ENCODE assay signal across 9 mouse cellular contexts in the genomic region with DNA sequence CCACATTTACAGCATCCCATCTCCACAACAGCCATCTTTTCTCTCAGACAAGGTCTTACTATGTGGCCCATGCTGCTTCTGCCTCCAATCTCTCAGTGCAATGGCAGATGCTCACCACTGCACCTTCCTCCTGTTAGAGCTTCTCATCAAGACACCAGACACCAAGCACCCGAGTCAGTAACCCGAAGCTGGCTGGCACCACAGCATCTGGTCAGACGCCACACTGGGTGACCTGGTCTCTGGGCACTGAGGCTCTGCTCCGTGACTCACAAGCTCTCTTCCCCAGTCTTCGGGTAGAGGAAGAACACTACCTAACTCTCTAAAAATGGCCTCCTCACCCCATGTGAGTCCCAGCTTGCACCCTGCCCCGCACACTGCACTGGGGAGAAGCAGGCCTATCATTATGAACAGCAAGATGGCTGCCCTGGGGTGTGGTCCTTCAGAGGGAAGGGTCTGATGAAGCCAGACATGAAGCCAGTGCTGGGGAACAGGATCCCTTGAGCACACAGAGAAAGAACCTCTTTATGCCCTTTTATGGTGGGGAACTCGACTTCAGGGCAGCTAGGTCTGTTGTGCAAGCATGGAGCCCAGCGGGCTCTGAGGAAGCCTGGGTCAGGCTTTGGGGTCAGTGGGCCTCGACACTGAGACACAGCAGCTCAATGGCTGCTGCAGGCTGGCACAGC.
DNase-seq lines count a peak whose midpoint lies in the region; ATAC-seq and TF ChIP-seq lines count a peak whose summit lies in the region.
"Had no signal": no experiment of that assay in that cellular context is flagged by ENCODE, and none has a peak within 500 bp of the region (broad histone marks: within the 10 kb centered on the region; RNA-seq: fewer than 3 reads in every experiment).

No protein-coding gene starts in this region.

- intact Hi-C loops in heart, postnatal 25 days (cut with DNase I): no loop called here

- WGBS in heart, embryonic 14.5 days: 62% methylated on average over 9 of the region's 9 CpGs
- WGBS in hindbrain, embryonic 10.5 days: 70% methylated on average over 9 of the region's 9 CpGs

- no peaks in the 10 kb centered on the region for H3K9me3 ChIP-seq in heart, embryonic 14.5 days (ENCODE audit: control insufficient read depth, low read length)
- H3K9me3 ChIP-seq in hindbrain, embryonic 10.5 days: no peaks in the 10 kb centered on the region

- H3K27me3 ChIP-seq in heart, embryonic 14.5 days (ENCODE audit: control insufficient read depth, insufficient read depth, low read length): no peaks in the 10 kb centered on the region
- no peaks in the 10 kb centered on the region for H3K27me3 ChIP-seq in hindbrain, embryonic 10.5 days (ENCODE audit: insufficient read depth, poor library complexity, severe bottlenecking)

- no peak for ATAC-seq in heart, embryonic 14.5 days (ENCODE audit: insufficient number of reproducible peaks, insufficient read depth, low FRiP score, low read depth)
- ATAC-seq in megakaryocyte, adult 5-6 weeks (ENCODE audit: poor library complexity, severe bottlenecking): peak; percentile 73
- ATAC-seq: CD4-positive, CD25-positive, alpha-beta regulatory T cell, adult 4 months had no signal

- no peaks in the 10 kb centered on the region for H3K36me3 ChIP-seq in heart, embryonic 14.5 days (ENCODE audit: control insufficient read depth, insufficient read depth, low read length)
- no peaks in the 10 kb centered on the region for H3K36me3 ChIP-seq in hindbrain, embryonic 10.5 days

- no peak for DNase-seq in heart, postnatal 25 days (ENCODE audit: low spot score)
- peak; percentile 43 for DNase-seq in hindbrain, embryonic 10.5 days (ENCODE audit: low spot score)
- DNase-seq in adrenal gland, postnatal 36 days: no peak
- no peak for DNase-seq in Muller cell, postnatal 12 days (ENCODE audit: inconsistent ontology term)
- no peak for DNase-seq in urinary bladder, postnatal 4 days (ENCODE audit: low spot score in 2 of 2)

- peaks cover 37 to 49% of the 10 kb centered on the region in 2 experiments for H3K4me1 ChIP-seq in heart, embryonic 14.5 days (ENCODE audit: control insufficient read depth in 2 of 2, insufficient read depth in 2 of 2, low read length in 2 of 2)
- peaks cover 12% of the 10 kb centered on the region for H3K4me1 ChIP-seq in bone marrow macrophage, adult 2 months (ENCODE audit: control insufficient read depth, insufficient read depth, low read length)
- peaks cover 76% of the 10 kb centered on the region for H3K4me1 ChIP-seq in hindbrain, embryonic 10.5 days (replicated peaks)

- H3K4me3 ChIP-seq in heart, embryonic 14.5 days (ENCODE audit: control insufficient read depth in 1 of 2, insufficient read depth in 1 of 2, low read depth in 1 of 2, low read length in 2 of 2): no peak overlapping the region
- H3K4me3 ChIP-seq in bone marrow macrophage, adult 2 months (ENCODE audit: insufficient read depth, low read length): no peak overlapping the region
- no peak overlapping the region for H3K4me3 ChIP-seq in hindbrain, embryonic 10.5 days

- TF ChIP-seq CTCF in bone marrow macrophage, adult 2 months (IDR thresholded peaks at IDR 0.05; ENCODE audit: low read depth, low read length): no peak

- no peak overlapping the region for H3K4me2 ChIP-seq in heart, embryonic 14.5 days (ENCODE audit: low read length)

- H3K9ac ChIP-seq in heart, embryonic 14.5 days (ENCODE audit: low read length): peak overlapping the region; percentile 36; the same call in 1 of the 2 replicates

- no peak for TF ChIP-seq POLR2A in bone marrow macrophage, adult 2 months (IDR thresholded peaks at IDR 0.05; ENCODE audit: borderline replicate concordance, low read depth, low read length)

- peak overlapping the region; percentile 34 to 79 for H3K27ac ChIP-seq in heart, embryonic 14.5 days (replicated peaks in 1 of 2; ENCODE audit: control insufficient read depth in 1 of 2, insufficient read depth in 1 of 2, low read depth in 2 of 2, low read length in 2 of 2)
- peak overlapping the region; percentile 47 for H3K27ac ChIP-seq in bone marrow macrophage, adult 2 months (ENCODE audit: insufficient read depth, low read depth, low read length)
- H3K27ac ChIP-seq in hindbrain, embryonic 10.5 days: peak overlapping the region; percentile 84
